Mouse (Mus musculus) stomach, postnatal 0 days (tissue): ENCODE measurements around the gene Gm29582. TPM values are rescaled to one million over a fixed set of nuclear protein-coding genes. Genes with fewer than 3 reads are reported as not detected.
"Not testable (repeated sequence)": the region's sequence is repeated elsewhere in the genome, so short reads cannot be mapped to it uniquely, and the experiment has no call there.

Experiments used
- ATAC-seq: fragments of 200-750 bp; cut with Nextera tagmentation; 2 replicates; pipeline ENCODE4 v1.8.0; 2017; ENCODE audit not compliant: low FRiP score, low TSS enrichment
- DNase-seq: peaks from one replicate; pipeline ENCODE4 v3.0.0-alpha.2; 2016; ENCODE audit warnings: low spot score
- H3K27ac ChIP-seq: fragments of 300-500 bp; sonication (generic); replicated peaks from 2 replicates; pipeline ENCODE4 v1.5.1; 2014; ENCODE audit warnings: mild to moderate bottlenecking, control low read depth
- H3K27me3 ChIP-seq: fragments of 300-500 bp; sonication (generic); 2 replicates; pipeline ENCODE4 v1.6.1; 2014; ENCODE audit warnings: low read length; ENCODE audit not compliant: control insufficient read depth, insufficient read depth
- H3K36me3 ChIP-seq: fragments of 300-500 bp; sonication (generic); 2 replicates; pipeline ENCODE4 v1.6.1; 2014; ENCODE audit warnings: low read length, mixed read lengths; ENCODE audit not compliant: control insufficient read depth, insufficient read depth
- H3K4me1 ChIP-seq: fragments of 300-500 bp; sonication (generic); replicated peaks from 2 replicates; pipeline ENCODE4 v1.6.1; 2014; ENCODE audit warnings: antibody characterized with exemption; ENCODE audit not compliant: control insufficient read depth, insufficient read depth
- H3K4me2 ChIP-seq: fragments of 300-500 bp; sonication (generic); replicated peaks from 2 replicates; pipeline ENCODE4 v1.6.1; 2014; ENCODE audit warnings: low read depth, mild to moderate bottlenecking, control low read depth, moderate library complexity
- H3K4me3 ChIP-seq: fragments of 300-500 bp; sonication (generic); 2 replicates; pipeline ENCODE4 v1.5.1; 2014; ENCODE audit warnings: low read depth, low read length, control low read depth
- H3K9ac ChIP-seq: fragments of 300-500 bp; sonication (generic); 2 replicates; pipeline ENCODE4 v1.6.1; 2014; ENCODE audit warnings: mild to moderate bottlenecking, low read length, control low read depth, mixed read lengths
- H3K9me3 ChIP-seq: fragments of 300-500 bp; sonication (generic); 2 replicates; pipeline ENCODE4 v1.6.1; 2016; ENCODE audit warnings: low read length; ENCODE audit not compliant: control insufficient read depth
- WGBS: fragments of 180-500 bp; shearing (Covaris S2); extraction: QIAGEN DNeasy Blood & Tissue Kit; methylation state at CpG from one replicate; pipeline ENCODE4 v1.1.7; 2014; 5-methylcytosine and 5-hydroxymethylcytosine counted together
- polyA plus RNA-seq: library from polyadenylated mRNA; unstranded; fragments of >200 nt; fragmentation: Nextera tagmentation; extraction: Ambion mirVana; gene quantifications from 2 replicates; pipeline ENCODE4 v1.2.1, GENCODE M21; 2015

Gene Gm29582
- not detected in 2 replicates for polyA plus RNA-seq

- H3K27me3 ChIP-seq, H3K36me3 ChIP-seq, ATAC-seq, H3K4me2 ChIP-seq, H3K9ac ChIP-seq, H3K4me1 ChIP-seq, H3K4me3 ChIP-seq, DNase-seq, H3K27ac ChIP-seq, H3K9me3 ChIP-seq: not testable (repeated sequence)
- no CpG with 5 or more reads among the region's 8 CpGs for WGBS
Measured at GRCm38 (mm10) chrY:30738461-30738860, at the start of gene Gm29582. TSS of gene Gm29582 (minus strand) at chrY:30738561.
